Mouse (Mus musculus) erythroblast, embryonic 14.5 days (primary cell): ENCODE measurements at regions not wholly inside any gene's neighbourhood (a gene's known extent, or its start where the extent isn't known, plus 50 kb on each side); places are given as distances from the start of the nearest gene placed in this dataset.

Source experiments
- GATA1 ChIP-seq: IDR thresholded peaks from 2 replicates; pipeline ENCODE4 v1.6.1; 2012; ENCODE audit warnings: low read length, inconsistent platforms, mixed read lengths
- TAL1 ChIP-seq: IDR thresholded peaks from 3 replicates; pipeline ENCODE4 v1.6.1; 2012; ENCODE audit warnings: low read length, inconsistent platforms, mixed read lengths

GRCm38 (mm10) chr17:83078601-83079360 lies 136.3 kb upstream of the Pkdcc start:
- TF ChIP-seq GATA1 = no peak
- no peak for TF ChIP-seq TAL1
